Mouse (Mus musculus) kidney, adult 2 months (tissue): Measurements from ENCODE around the gene Xrra1. TPM values are rescaled to one million over a fixed set of nuclear protein-coding genes. Genes with fewer than 3 reads are reported as not detected.
"Not testable (repeated sequence)": the region's sequence is repeated elsewhere in the genome, so short reads cannot be mapped to it uniquely, and the experiment has no call there.

Experiments used
- DNase-seq: peaks from one replicate; pipeline ENCODE4 v3.0.0; 2021
- H3K27ac ChIP-seq: fragments of 200-500 bp; 2 replicates; pipeline ENCODE4 v1.5.1; 2012; ENCODE audit warnings: low read depth, low read length, control low read depth, inconsistent platforms; ENCODE audit not compliant: insufficient read depth
- H3K27me3 ChIP-seq: fragments of 200-500 bp; replicated peaks from 2 replicates; pipeline ENCODE4 v1.6.1; 2012; ENCODE audit warnings: mild to moderate bottlenecking, moderate library complexity, low read length, inconsistent platforms; ENCODE audit not compliant: control insufficient read depth, insufficient read depth
- H3K36me3 ChIP-seq: fragments of 200-500 bp; 2 replicates; pipeline ENCODE4 v1.6.1; 2012; ENCODE audit warnings: mild to moderate bottlenecking, moderate library complexity, low read length, inconsistent platforms; ENCODE audit not compliant: control insufficient read depth, insufficient read depth
- H3K4me1 ChIP-seq: fragments of 200-500 bp; 2 replicates; pipeline ENCODE4 v1.6.1; 2011; ENCODE audit warnings: low read length; ENCODE audit not compliant: control insufficient read depth, insufficient read depth
- H3K4me3 ChIP-seq: fragments of 200-500 bp; 2 replicates; pipeline ENCODE4 v1.5.1; 2011; ENCODE audit warnings: mild to moderate bottlenecking, low read depth, low read length, control low read depth; ENCODE audit not compliant: insufficient read depth
- CTCF ChIP-seq: fragments of 200-500 bp; conservative IDR thresholded peaks from 2 replicates; pipeline ENCODE4 v1.5.1; 2011; ENCODE audit warnings: low read depth, mild to moderate bottlenecking, control low read depth, low read length, moderate library complexity, mixed read lengths; ENCODE audit not compliant: insufficient read depth, insufficient read length
- POLR2A ChIP-seq: fragments of 200-500 bp; IDR thresholded peaks from one replicate; pipeline ENCODE4 v1.6.1; 2011; ENCODE audit warnings: low read depth, low read length, control low read depth
- WGBS: fragments of 180-500 bp; shearing (Covaris S2); methylation state at CpG from one replicate; pipeline ENCODE4 v1.1.7; 2018; 5-methylcytosine and 5-hydroxymethylcytosine counted together
- polyA plus RNA-seq: library from polyadenylated mRNA; depleted of rRNA; stranded (reverse); fragments of >200 nt; gene quantifications from 2 replicates; pipeline ENCODE4 v1.2.3, GENCODE M21; 2012; rRNA removed

The Xrra1 gene
- 0.22 and 0.24 TPM in 2 replicates for polyA plus RNA-seq

- Histone ChIP-seq H3K4me3 (peak within 1 kb of the TSS; percentile 82), H3K27ac (no peak within 1 kb of the TSS)
- under 1% methylated on average over 42 of the region's 42 CpGs for WGBS
Observed at GRCm38 (mm10) chr7:99858813-99859585, at the start of gene Xrra1. Gene Xrra1, plus strand, starts transcription at chr7:99859116.

GRCm38 (mm10) chr7:99810814-99811213 lies 48.1 kb upstream of the Xrra1 start:
- DNase-seq: no peak
- Histone ChIP-seq H3K36me3 (no peaks in the 10 kb centered on the region), H3K27ac (no peak overlapping the region), H3K27me3 (no peaks in the 10 kb centered on the region), H3K4me3 (no peak overlapping the region), H3K4me1 (no peaks in the 10 kb centered on the region)
- WGBS: 91% methylated on average over 2 of the region's 2 CpGs
- no peak for TF ChIP-seq CTCF
- no peak for TF ChIP-seq POLR2A

More at GRCm38 (mm10) chr7:99858813-99859585, at the start of gene Xrra1:
- no peaks in the 10 kb centered on the region for H3K27me3 ChIP-seq
- no peak for TF ChIP-seq CTCF
- peak; percentile 69 for TF ChIP-seq POLR2A
- DNase-seq: peak; percentile 99
- H3K4me1 ChIP-seq: peaks cover 9% of the 10 kb centered on the region
- no peaks in the 10 kb centered on the region for H3K36me3 ChIP-seq

- Histone ChIP-seq H3K27ac (no peak overlapping the region), H3K27me3 (no peaks in the 10 kb centered on the region), H3K4me3 (no peak overlapping the region), H3K36me3 (no peaks in the 10 kb centered on the region), H3K4me1 (no peaks in the 10 kb centered on the region)
- no peak for DNase-seq
- 89% methylated on average over 4 of the region's 4 CpGs for WGBS
- TF ChIP-seq CTCF: no peak
- TF ChIP-seq POLR2A: no peak
Observed at GRCm38 (mm10) chr7:99811661-99812060, 47.3 kb upstream of the Xrra1 start.

GRCm38 (mm10) chr7:99813394-99813793 lies 45.5 kb upstream of the Xrra1 start:
- TF ChIP-seq POLR2A (no peak), CTCF (peak; percentile 78)
- no peak overlapping the region for H3K27ac ChIP-seq
- DNase-seq: peak; percentile 48
- H3K4me1 ChIP-seq: no peaks in the 10 kb centered on the region
- H3K4me3 ChIP-seq: no peak overlapping the region
- H3K27me3 ChIP-seq: no peaks in the 10 kb centered on the region
- H3K36me3 ChIP-seq: no peaks in the 10 kb centered on the region
- WGBS: 92% methylated on average over 11 of the region's 11 CpGs

GRCm38 (mm10) chr7:99818181-99818725 lies 40.7 kb upstream of the Xrra1 start:
- not testable (repeated sequence) for H3K27ac ChIP-seq, H3K27me3 ChIP-seq, H3K36me3 ChIP-seq, H3K4me1 ChIP-seq, DNase-seq, H3K4me3 ChIP-seq
- 44% methylated on average over 9 of the region's 9 CpGs for WGBS

GRCm38 (mm10) chr7:99821953-99822352 lies 37.0 kb upstream of the Xrra1 start:
- 90% methylated on average over 2 of the region's 2 CpGs for WGBS
- Histone ChIP-seq H3K36me3 (no peaks in the 10 kb centered on the region), H3K4me3 (no peak overlapping the region), H3K4me1 (no peaks in the 10 kb centered on the region), H3K27ac (no peak overlapping the region), H3K27me3 (no peaks in the 10 kb centered on the region)
- TF ChIP-seq POLR2A (no peak), CTCF (no peak)
- no peak for DNase-seq

GRCm38 (mm10) chr7:99822426-99822825 lies 36.5 kb upstream of the Xrra1 start:
- no peak overlapping the region for H3K4me3 ChIP-seq
- H3K27me3 ChIP-seq: no peaks in the 10 kb centered on the region
- TF ChIP-seq POLR2A: no peak
- no peak for TF ChIP-seq CTCF
- H3K4me1 ChIP-seq: no peaks in the 10 kb centered on the region
- no peak for DNase-seq
- H3K27ac ChIP-seq: no peak overlapping the region
- 70% methylated on average over 5 of the region's 5 CpGs for WGBS
- no peaks in the 10 kb centered on the region for H3K36me3 ChIP-seq
